Mouse (Mus musculus): ENCODE data around the gene Gabarap.

DNA sequence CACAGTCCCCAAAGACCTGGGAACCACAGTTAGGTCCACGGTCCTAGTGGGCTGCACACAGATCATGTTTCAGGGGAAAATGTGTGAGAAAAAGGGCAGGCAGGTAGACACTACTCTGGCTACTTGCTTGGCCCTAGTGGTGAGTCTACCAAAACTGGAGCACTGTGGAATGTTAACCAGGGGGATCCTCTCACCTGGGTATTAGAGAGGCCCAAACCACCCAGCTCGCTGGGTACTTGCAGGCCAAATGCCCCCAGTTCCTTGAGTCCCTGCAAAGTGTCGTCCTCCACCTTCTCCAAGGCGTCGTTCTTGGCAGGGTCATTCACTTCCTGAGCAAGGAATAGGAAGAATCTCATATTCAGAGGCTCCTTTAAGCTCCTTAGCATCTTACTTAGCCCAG is 23.1 kb downstream of the Gabarap start:
- TF ChIP-seq POLR2A (IDR thresholded peaks at IDR 0.05; ENCODE audit: extremely low read depth, insufficient read depth, low read length) (no peak), CTCF (IDR thresholded peaks at IDR 0.05; ENCODE audit: extremely low read depth, insufficient read depth, low read length) (no peak)
